In the genomic region with DNA sequence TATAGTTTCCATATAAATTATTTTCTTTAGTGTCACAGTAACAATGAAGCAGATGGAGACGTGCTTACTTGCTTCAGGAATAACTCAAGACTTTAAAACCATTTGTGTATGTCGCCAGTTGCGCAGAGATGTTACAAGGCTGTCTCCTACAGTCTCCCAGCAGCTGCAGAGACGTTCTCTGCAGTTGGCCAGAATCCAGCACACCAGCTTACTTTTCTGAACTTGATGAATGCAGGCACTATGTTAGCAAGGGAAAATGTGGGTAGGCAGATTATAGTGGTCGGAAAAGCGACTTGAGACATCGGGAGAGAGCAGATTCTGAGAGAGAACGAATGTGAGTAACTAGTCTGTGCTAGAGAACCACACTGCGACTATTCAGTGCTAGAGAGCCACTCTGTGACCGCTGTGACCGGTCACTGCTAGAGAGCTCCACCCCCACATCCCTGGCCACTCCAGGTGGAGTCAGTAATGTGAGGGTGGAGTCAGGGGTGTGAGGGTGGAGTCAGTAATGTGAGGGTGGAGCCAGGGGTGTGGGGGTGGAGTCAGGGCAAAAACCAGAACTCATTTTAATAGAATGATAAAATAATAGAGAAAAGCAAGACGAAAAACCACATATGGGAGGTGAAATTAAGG, we compare ENCODE assay signal across 12 mouse cellular contexts. TPM values are rescaled to one million over a fixed set of nuclear protein-coding genes. Genes with fewer than 3 reads are reported as not detected.
A peak's percentile ranks its signal among the peaks of the same experiment; 100 is the strongest.
DNase-seq lines count a peak whose midpoint lies in the region; ATAC-seq and TF ChIP-seq lines count a peak whose summit lies in the region.
"Had no signal": no experiment of that assay in that cellular context is flagged by ENCODE, and none has a peak within 500 bp of the region (broad histone marks: within the 10 kb centered on the region; RNA-seq: fewer than 3 reads in every experiment).

No protein-coding gene starts in this region.

- H3K36me3 ChIP-seq in hindbrain, postnatal 0 days (ENCODE audit: insufficient read depth, low read length) = no peaks in the 10 kb centered on the region
- H3K36me3 ChIP-seq in hindbrain, embryonic 12.5 days = no peaks in the 10 kb centered on the region
- H3K36me3 ChIP-seq in neural tube, embryonic 15.5 days = no peaks in the 10 kb centered on the region
- H3K36me3 ChIP-seq in limb, embryonic 15.5 days = no peaks in the 10 kb centered on the region
- H3K36me3 ChIP-seq: heart, embryonic 13.5 days had no signal

- no peaks in the 10 kb centered on the region for H3K27me3 ChIP-seq in hindbrain, postnatal 0 days (ENCODE audit: insufficient read depth, low read length)
- H3K27me3 ChIP-seq in hindbrain, embryonic 12.5 days = no peaks in the 10 kb centered on the region
- H3K27me3 ChIP-seq in neural tube, embryonic 15.5 days (replicated peaks) = no peaks in the 10 kb centered on the region
- H3K27me3 ChIP-seq in limb, embryonic 15.5 days = no peaks in the 10 kb centered on the region
- H3K27me3 ChIP-seq: heart, embryonic 13.5 days had no signal

- H3K27ac ChIP-seq in hindbrain, postnatal 0 days = no peak overlapping the region
- H3K27ac ChIP-seq in hindbrain, embryonic 12.5 days = no peak overlapping the region
- H3K27ac ChIP-seq in neural tube, embryonic 15.5 days (replicated peaks) = no peak overlapping the region
- 0 out of 2 replicates have a peak overlapping the region, but pooled peaks have one; percentile 28 for H3K27ac ChIP-seq in limb, embryonic 15.5 days
- H3K27ac ChIP-seq: heart, embryonic 13.5 days had no signal

- no peak overlapping the region for H3K4me3 ChIP-seq in hindbrain, postnatal 0 days (ENCODE audit: low read length)
- no peak overlapping the region for H3K4me3 ChIP-seq in hindbrain, embryonic 12.5 days
- no peak overlapping the region for H3K4me3 ChIP-seq in neural tube, embryonic 15.5 days (replicated peaks)
- no peak overlapping the region for H3K4me3 ChIP-seq in limb, embryonic 15.5 days
- H3K4me3 ChIP-seq: heart, embryonic 13.5 days had no signal

- H3K9ac ChIP-seq in hindbrain, postnatal 0 days (replicated peaks; ENCODE audit: low read length) = no peak overlapping the region
- H3K9ac ChIP-seq in hindbrain, embryonic 12.5 days = no peak overlapping the region
- no peak overlapping the region for H3K9ac ChIP-seq in neural tube, embryonic 15.5 days (replicated peaks)
- H3K9ac ChIP-seq in limb, embryonic 15.5 days = no peak overlapping the region
- H3K9ac ChIP-seq: heart, embryonic 13.5 days had no signal

- no peaks in the 10 kb centered on the region; the same call in 1 of the 2 replicates for H3K4me1 ChIP-seq in hindbrain, postnatal 0 days (ENCODE audit: insufficient read depth, low read length)
- peaks cover 13% of the 10 kb centered on the region for H3K4me1 ChIP-seq in hindbrain, embryonic 12.5 days
- H3K4me1 ChIP-seq in neural tube, embryonic 15.5 days = peaks cover 38% of the 10 kb centered on the region
- peaks cover 31% of the 10 kb centered on the region for H3K4me1 ChIP-seq in limb, embryonic 15.5 days

- H3K4me2 ChIP-seq in hindbrain, postnatal 0 days (ENCODE audit: low read depth, low read length) = no peak overlapping the region
- no peak overlapping the region for H3K4me2 ChIP-seq in hindbrain, embryonic 12.5 days (replicated peaks)
- no peak overlapping the region for H3K4me2 ChIP-seq in neural tube, embryonic 15.5 days
- no peak overlapping the region for H3K4me2 ChIP-seq in limb, embryonic 15.5 days
- H3K4me2 ChIP-seq: heart, embryonic 13.5 days had no signal

- no peak for TF ChIP-seq CTCF in hindbrain, postnatal 0 days (IDR thresholded peaks at IDR 0.05; ENCODE audit: low read depth)

- peak; percentile 49 for DNase-seq in hindbrain, postnatal 0 days (ENCODE audit: low spot score)
- no peak for DNase-seq in neural tube, embryonic 10.5 days (ENCODE audit: extremely low spot score, low spot score)
- no peak for DNase-seq in ovary, postnatal 10 days (ENCODE audit: low spot score)
- no peak for DNase-seq in urinary bladder, postnatal 10 days (ENCODE audit: low spot score)
- DNase-seq: cerebellum, adult 9-11 months; kidney, adult 18-20 months; kidney, postnatal 25 days; thymus, postnatal 14 days had no signal

- no peaks in the 10 kb centered on the region for H3K9me3 ChIP-seq in hindbrain, postnatal 0 days (ENCODE audit: low read length)
- H3K9me3 ChIP-seq in hindbrain, embryonic 12.5 days (replicated peaks) = no peaks in the 10 kb centered on the region
- no peaks in the 10 kb centered on the region for H3K9me3 ChIP-seq in neural tube, embryonic 15.5 days (replicated peaks)
- H3K9me3 ChIP-seq in limb, embryonic 15.5 days = no peaks in the 10 kb centered on the region
- H3K9me3 ChIP-seq: heart, embryonic 13.5 days had no signal

- ATAC-seq in hindbrain, postnatal 0 days = 0 out of 2 replicates have a peak, but pooled peaks have one; percentile 33
- no peak for ATAC-seq in hindbrain, embryonic 12.5 days (ENCODE audit: low FRiP score)
- peak; percentile 35; the same call in 1 of the 2 replicates for ATAC-seq in neural tube, embryonic 15.5 days (ENCODE audit: low FRiP score)
- peak; percentile 38; the same call in 1 of the 2 replicates for ATAC-seq in limb, embryonic 15.5 days (ENCODE audit: insufficient number of reproducible peaks, low FRiP score, low TSS enrichment, low read depth)

- WGBS in hindbrain, postnatal 0 days = 63% methylated on average over 12 of the region's 12 CpGs
- 68% methylated on average over 12 of the region's 12 CpGs for WGBS in hindbrain, embryonic 12.5 days
- WGBS in neural tube, embryonic 15.5 days = 55% methylated on average over 12 of the region's 12 CpGs
- WGBS in limb, embryonic 15.5 days = 54% methylated on average over 12 of the region's 12 CpGs

RNA-seq across cellular contexts. Expression of a gene that starts 26.5 kb away (rescaled TPM):
- total RNA-seq in hindbrain, postnatal 0 days (2014; rRNA removed) = 25.2 and 27.2 TPM in 2 replicates
- 46.1 and 48.4 TPM in 2 replicates for polyA plus RNA-seq in hindbrain, postnatal 0 days (2015; fragmentation: Nextera tagmentation; extraction: Ambion mirVana)
- polyA plus RNA-seq in hindbrain, embryonic 12.5 days (2016; fragmentation: Nextera tagmentation; extraction: Ambion mirVana) = 81.3 and 84.2 TPM in 2 replicates
- 43.8 and 51.4 TPM in 2 replicates for polyA plus RNA-seq in neural tube, embryonic 15.5 days (2015; fragmentation: Nextera tagmentation; extraction: Ambion mirVana)
- 85.2 and 87.2 TPM in 2 replicates for polyA plus RNA-seq in limb, embryonic 15.5 days (2015; fragmentation: Nextera tagmentation; extraction: Ambion mirVana)
